Mouse (Mus musculus) T-cell, adult 66 days (primary cell): ENCODE results near the gene Olfr944. TPM values are rescaled to one million over a fixed set of nuclear protein-coding genes. Genes with fewer than 3 reads are reported as not detected.

ENCODE experiments used
- total RNA-seq, 2 experiments: library from RNA; stranded (reverse); gene quantifications; 3 replicates in 1 of 2; 4 replicates in 1 of 2; pipeline ENCODE4 v1.2.4; 2023

Gene Olfr944
- total RNA-seq = not detected

GRCm38 (mm10) chr9:39201620-39202019 is at the start of gene Olfr944:
Gene Olfr944 (plus strand): TSS chr9:39201920.

GRCm38 (mm10) chr9:39166004-39166403 is 35.7 kb upstream of the Olfr944 start, which contains the start of gene Olfr943:
Gene Olfr943 (plus strand): TSS chr9:39166304.

GRCm38 (mm10) chr9:39249894-39250293 is 48.2 kb downstream of the Olfr944 start, which contains the start of gene Olfr1537:
Gene Olfr1537 (minus strand): TSS chr9:39249994.

Other genes starting within 250 kb of the Olfr944 start
- not detected for gene Olfr933, start 229.6 kb upstream of the Olfr944 start, total RNA-seq
- not detected for gene Olfr934, start 213.6 kb upstream of the Olfr944 start, total RNA-seq
- gene Olfr935, start 202.2 kb upstream of the Olfr944 start, total RNA-seq = not detected
- not detected for gene Olfr146, start 178.5 kb upstream of the Olfr944 start, total RNA-seq
- not detected for gene Olfr937, start 137.0 kb upstream of the Olfr944 start, total RNA-seq
- gene Olfr938, start 123.0 kb upstream of the Olfr944 start, total RNA-seq = not detected
- not detected for gene Olfr27, start 73.8 kb upstream of the Olfr944 start, total RNA-seq
- not detected for gene Olfr943, start 35.6 kb upstream of the Olfr944 start, total RNA-seq
- not detected for gene Olfr1537, start 48.1 kb downstream of the Olfr944 start, total RNA-seq
- gene Olfr945, start 74.9 kb downstream of the Olfr944 start, total RNA-seq = not detected
- not detected for gene Olfr948, start 124.1 kb downstream of the Olfr944 start, total RNA-seq
- gene Olfr951, start 185.5 kb downstream of the Olfr944 start, total RNA-seq = not detected
- not detected for gene Olfr952, start 225.2 kb downstream of the Olfr944 start, total RNA-seq